Comparison of ENCODE assay signal across 8 mouse cellular contexts in genomic region chrX:74270062-74270901, GRCm38 (mm10). TPM values are rescaled to one million over a fixed set of nuclear protein-coding genes. Genes with fewer than 3 reads are reported as not detected.
DNase-seq lines count a peak whose midpoint lies in the region; ATAC-seq lines count a peak whose summit lies in the region.

TSS of gene Rpl10 (plus strand) at chrX:74270812.

- no peaks in the 10 kb centered on the region for H3K4me1 ChIP-seq in hindbrain, embryonic 11.5 days (replicated peaks; ENCODE audit: control insufficient read depth, insufficient read depth, low read length)

- no peaks in the 10 kb centered on the region for H3K27me3 ChIP-seq in hindbrain, embryonic 11.5 days (ENCODE audit: control insufficient read depth, insufficient read depth, low read length)

- peak within 1 kb of the TSS; percentile 49 for H3K4me2 ChIP-seq in hindbrain, embryonic 11.5 days (replicated peaks; ENCODE audit: low read depth, low read length)

- no peaks in the 10 kb centered on the region for H3K36me3 ChIP-seq in hindbrain, embryonic 11.5 days (ENCODE audit: control insufficient read depth, insufficient read depth, low read length)

- H3K9me3 ChIP-seq in hindbrain, embryonic 11.5 days (ENCODE audit: control insufficient read depth, low read length), result no peaks in the 10 kb centered on the region

- peak; percentile 97 for DNase-seq in MN1 (ENCODE audit: low spot score)
- DNase-seq in cerebellum, adult 9-11 months, result peak; percentile 96
- peak; percentile 93 to 94 for DNase-seq in frontal cortex, adult 2 months (ENCODE audit: extremely low spot score in 1 of 2, low spot score in 1 of 2)
- DNase-seq in hindbrain, embryonic 11.5 days (ENCODE audit: low spot score), result peak; percentile 91
- peak; percentile 81 to 87 for DNase-seq in layer of hippocampus, postnatal 10 days (ENCODE audit: low spot score in 2 of 2)
- peak; percentile 95 for DNase-seq in lung, postnatal 10 days
- DNase-seq in ovary, postnatal 36 days (ENCODE audit: low spot score), result peak; percentile 83
- peak; percentile 88 for DNase-seq in thymus, postnatal 25 days

- peak; percentile 95 for ATAC-seq in hindbrain, embryonic 11.5 days (ENCODE audit: low FRiP score)

- H3K9ac ChIP-seq in hindbrain, embryonic 11.5 days (ENCODE audit: low read depth, low read length), result peak within 1 kb of the TSS; percentile 71

- H3K4me3 ChIP-seq in hindbrain, embryonic 11.5 days (ENCODE audit: low read depth, low read length), result peak within 1 kb of the TSS; percentile 54

- 15% methylated on average over 42 of the region's 42 CpGs for WGBS in hindbrain, embryonic 11.5 days

- peak within 1 kb of the TSS; percentile 90 for H3K27ac ChIP-seq in hindbrain, embryonic 11.5 days (ENCODE audit: low read depth, low read length)

RNA-seq across cellular contexts. Expression of gene Rpl10, which starts in this region (rescaled TPM):
- 698 and 796 TPM in 2 replicates for polyA plus RNA-seq in frontal cortex, adult 2 months (2012; rRNA removed)
- polyA plus RNA-seq in hindbrain, embryonic 11.5 days (2014; fragmentation: Nextera tagmentation; extraction: Ambion mirVana), result 724 and 770 TPM in 2 replicates
- 100 to 1,000 TPM; 203 to 222 TPM for total RNA-seq in layer of hippocampus, postnatal 10 days (2021)

Comparison
In these comparisons a context has a peak if more than half of its experiments do, and no peak if none do; other contexts are left out.
1. Peak in every context shown above with its lines: DNase-seq, ATAC-seq, H3K4me3 ChIP-seq and H3K27ac ChIP-seq.